Mouse (Mus musculus): ENCODE measurements around the gene Adh6a. TPM values are rescaled to one million over a fixed set of nuclear protein-coding genes. Genes with fewer than 3 reads are reported as not detected.
"Not testable (repeated sequence)": the region's sequence is repeated elsewhere in the genome, so short reads cannot be mapped to it uniquely, and the experiment has no call there.

Adh6a gene
- polyA plus RNA-seq, 1 experiment from 2014 or later, result not detected

DNA sequence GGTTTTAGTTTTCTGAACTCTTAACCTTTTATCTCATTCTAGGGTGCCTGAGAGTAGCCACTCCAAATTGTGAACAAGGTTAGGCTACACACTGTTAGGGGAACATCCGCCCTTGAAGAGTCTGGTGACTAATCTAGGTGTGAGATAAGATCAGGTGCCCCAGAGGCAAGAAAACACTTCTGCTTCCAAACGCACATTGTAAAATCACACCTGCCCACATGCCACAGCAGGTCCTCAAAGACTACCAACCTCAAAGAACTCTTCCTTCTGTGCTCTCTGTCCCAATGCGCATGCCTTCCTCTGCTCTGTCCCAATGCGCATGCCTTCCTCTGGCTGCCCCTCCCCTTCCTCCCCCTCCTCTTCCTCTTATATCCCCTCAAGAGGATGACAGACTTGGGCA, 21.2 kb downstream of the Adh6a start:
- H3K27ac ChIP-seq, result no peak overlapping the region
- H3K4me3 ChIP-seq, result no peak overlapping the region
- 58% methylated on average over 4 of the region's 4 CpGs for WGBS
- H3K9me3 ChIP-seq, result no peaks in the 10 kb centered on the region
- no peak overlapping the region for H3K4me2 ChIP-seq (replicated peaks)
- ATAC-seq (ENCODE audit: low FRiP score, low read depth), result no peak
- no peak overlapping the region for H3K9ac ChIP-seq
- H3K4me1 ChIP-seq, result no peaks in the 10 kb centered on the region
- H3K27me3 ChIP-seq, result no peaks in the 10 kb centered on the region
- no peaks in the 10 kb centered on the region for H3K36me3 ChIP-seq

DNA sequence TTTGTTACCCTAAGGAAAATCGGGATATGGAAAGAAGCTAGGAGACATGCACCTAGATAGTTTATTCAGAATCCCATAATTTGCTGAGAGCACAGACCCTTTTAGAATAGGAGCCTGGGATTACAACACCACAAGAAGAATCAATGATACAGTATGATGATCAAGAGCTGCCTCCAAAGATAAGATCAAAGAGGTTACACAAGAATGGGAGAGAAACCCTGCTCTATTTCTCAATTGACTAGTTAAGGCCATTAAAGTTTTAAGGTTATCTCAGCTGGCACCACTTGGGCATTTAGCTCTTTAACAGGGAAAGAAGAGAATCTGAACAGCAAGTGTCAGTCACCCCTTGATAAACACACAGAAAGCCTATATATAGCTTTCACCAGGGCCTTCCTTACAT, 22.5 kb downstream of the Adh6a start:
- no peak overlapping the region for H3K4me2 ChIP-seq (replicated peaks)
- no peaks in the 10 kb centered on the region for H3K27me3 ChIP-seq
- no peak overlapping the region for H3K27ac ChIP-seq
- H3K9me3 ChIP-seq, result no peaks in the 10 kb centered on the region
- no peaks in the 10 kb centered on the region for H3K4me1 ChIP-seq
- H3K36me3 ChIP-seq, result no peaks in the 10 kb centered on the region
- WGBS, result 97% methylated on average over 1 of the region's 1 CpGs
- ATAC-seq (ENCODE audit: low FRiP score, low read depth), result no peak
- H3K4me3 ChIP-seq, result no peak overlapping the region
- no peak overlapping the region for H3K9ac ChIP-seq

DNA sequence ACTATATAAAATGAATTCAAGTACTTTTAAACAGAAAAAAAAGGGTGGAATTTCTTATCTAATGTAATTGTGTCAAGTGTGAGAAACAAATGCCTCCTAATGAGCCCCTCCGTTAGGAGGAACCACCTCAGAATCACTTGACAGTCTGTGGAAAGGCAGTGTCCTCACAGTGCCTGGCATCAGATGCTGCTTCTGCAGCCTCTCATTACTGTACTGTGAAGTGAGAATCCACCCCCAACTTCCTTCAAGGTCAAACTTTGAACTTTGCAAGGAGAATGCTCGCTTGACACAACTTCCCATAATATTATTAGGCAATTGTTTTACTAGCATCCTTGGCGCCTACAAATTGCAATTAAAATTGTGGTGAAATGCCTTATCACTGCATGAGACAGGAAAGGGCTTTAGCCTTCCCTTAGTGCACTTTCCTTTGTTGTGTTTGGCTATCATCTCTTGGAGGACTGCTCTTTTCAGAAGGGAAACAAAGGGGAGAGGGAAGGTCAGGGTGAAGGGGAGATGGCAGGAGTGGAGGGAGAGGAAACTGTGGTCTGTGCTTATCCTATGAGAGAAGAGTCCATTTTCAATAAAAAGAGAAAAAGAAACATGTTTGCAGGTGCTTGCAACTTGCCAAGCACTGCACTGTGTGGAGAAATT, 23.1 kb downstream of the Adh6a start:
- 54% methylated on average over 3 of the region's 3 CpGs for WGBS
- Histone ChIP-seq H3K4me2 (replicated peaks) (no peak overlapping the region), H3K4me3 (no peak overlapping the region), H3K27me3 (no peaks in the 10 kb centered on the region), H3K9ac (no peak overlapping the region), H3K27ac (no peak overlapping the region), H3K36me3 (no peaks in the 10 kb centered on the region), H3K4me1 (no peaks in the 10 kb centered on the region), H3K9me3 (no peaks in the 10 kb centered on the region)
- no peak for ATAC-seq (ENCODE audit: low FRiP score, low read depth)

DNA sequence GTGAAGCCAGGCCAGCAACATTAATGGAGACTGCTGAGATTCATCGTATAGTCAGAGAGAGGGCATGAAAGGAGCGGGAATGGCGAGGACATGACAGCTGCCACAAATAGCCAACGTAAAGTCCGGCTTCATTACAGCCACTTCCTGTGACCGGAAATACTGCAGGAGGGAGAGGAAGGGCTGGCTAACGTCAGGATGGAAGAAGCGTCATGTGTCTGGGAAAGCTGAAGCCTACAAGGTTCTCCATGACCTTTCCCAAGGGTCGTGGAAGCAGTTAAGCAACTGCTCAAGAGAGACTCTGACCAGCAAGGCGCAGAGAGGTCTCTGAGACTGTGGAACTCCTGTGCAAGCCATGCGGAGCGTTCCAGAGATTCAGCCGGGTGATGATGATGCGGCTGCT, 28.4 kb downstream of the Adh6a start, which contains the start of gene Adh6b:
Adh6b (plus strand) TSS at position 305 of the 400 bp plus-strand sequence.
- no peaks in the 10 kb centered on the region for H3K9me3 ChIP-seq
- no peak within 1 kb of the TSS for H3K4me3 ChIP-seq
- H3K36me3 ChIP-seq, result no peaks in the 10 kb centered on the region
- no peaks in the 10 kb centered on the region for H3K27me3 ChIP-seq
- H3K9ac ChIP-seq, result no peak within 1 kb of the TSS
- 71% methylated on average over 14 of the region's 14 CpGs for WGBS
- H3K27ac ChIP-seq, result no peak within 1 kb of the TSS
- no peak within 1 kb of the TSS for H3K4me2 ChIP-seq (replicated peaks)
- ATAC-seq (ENCODE audit: low FRiP score, low read depth), result no peak
- no peaks in the 10 kb centered on the region for H3K4me1 ChIP-seq

DNA sequence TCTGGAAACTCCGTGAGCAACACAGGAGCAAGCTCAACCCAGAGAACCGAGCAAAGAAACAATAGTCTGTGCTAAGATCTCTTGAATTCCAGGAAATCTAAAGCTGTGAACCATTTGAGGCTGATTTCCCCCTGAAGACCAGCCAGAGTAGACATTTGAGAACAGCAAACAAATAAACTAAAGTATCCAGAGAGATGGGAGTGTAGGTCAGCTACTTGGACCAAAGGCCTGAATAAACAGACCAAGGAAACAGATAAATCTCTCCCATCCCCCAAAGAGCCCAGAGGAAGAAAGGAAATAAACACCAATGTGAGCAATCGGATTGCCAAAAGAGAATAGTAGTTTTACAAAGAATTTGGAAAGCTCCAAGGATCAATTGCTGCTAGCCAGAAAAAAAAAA, 34.0 kb downstream of the Adh6a start:
- no peak for ATAC-seq (ENCODE audit: low FRiP score, low read depth)
- 55% methylated on average over 3 of the region's 3 CpGs for WGBS
- Histone ChIP-seq H3K4me3 (no peak overlapping the region), H3K36me3 (no peaks in the 10 kb centered on the region), H3K4me1 (no peaks in the 10 kb centered on the region), H3K27me3 (no peaks in the 10 kb centered on the region), H3K27ac (no peak overlapping the region), H3K9me3 (no peaks in the 10 kb centered on the region), H3K4me2 (replicated peaks) (no peak overlapping the region), H3K9ac (no peak overlapping the region)

DNA sequence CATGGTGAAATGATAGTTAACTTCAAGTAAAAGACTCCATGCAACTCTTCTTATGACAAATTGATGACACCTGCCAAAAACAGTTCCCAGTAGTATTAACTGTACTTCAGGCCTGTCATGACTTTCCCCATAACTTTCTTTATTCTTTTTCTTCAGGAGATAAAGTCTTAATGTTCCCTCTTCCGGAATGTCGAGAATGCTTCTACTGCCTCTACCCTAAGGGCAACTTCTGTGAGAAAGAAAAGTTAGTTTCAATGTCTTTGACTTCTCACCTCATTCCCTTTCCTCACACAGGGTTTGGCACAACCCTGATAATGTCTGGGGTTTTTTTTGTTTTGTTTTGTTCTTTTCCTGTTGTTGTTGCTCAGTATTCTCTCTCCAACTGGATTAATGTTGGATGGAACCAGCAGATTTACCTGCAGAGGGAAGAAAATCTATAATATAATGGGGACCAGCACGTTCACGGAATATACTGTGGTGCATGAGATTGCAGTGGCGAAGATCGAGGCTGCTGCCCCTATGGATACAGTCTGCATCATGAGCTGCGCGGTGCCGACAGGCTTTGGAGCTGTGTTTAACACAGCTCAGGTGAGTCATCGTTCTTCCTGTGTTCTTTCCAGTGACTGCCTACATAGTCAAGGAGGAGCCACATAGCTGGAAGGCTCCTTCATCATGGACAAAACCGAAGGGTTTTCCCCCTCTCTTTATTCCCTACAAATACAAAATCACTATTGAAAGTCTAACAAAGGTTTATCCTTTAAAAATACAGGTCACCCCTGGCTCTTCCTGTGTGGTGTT, 39.1 kb downstream of the Adh6a start:
- no peak overlapping the region for H3K4me3 ChIP-seq
- H3K4me1 ChIP-seq, result no peaks in the 10 kb centered on the region
- no peaks in the 10 kb centered on the region for H3K9me3 ChIP-seq
- no peak overlapping the region for H3K9ac ChIP-seq
- no peaks in the 10 kb centered on the region for H3K36me3 ChIP-seq
- 90% methylated on average over 11 of the region's 11 CpGs for WGBS
- no peak overlapping the region for H3K27ac ChIP-seq
- H3K4me2 ChIP-seq (replicated peaks), result no peak overlapping the region
- no peak for ATAC-seq (ENCODE audit: low FRiP score, low read depth)
- no peaks in the 10 kb centered on the region for H3K27me3 ChIP-seq

DNA sequence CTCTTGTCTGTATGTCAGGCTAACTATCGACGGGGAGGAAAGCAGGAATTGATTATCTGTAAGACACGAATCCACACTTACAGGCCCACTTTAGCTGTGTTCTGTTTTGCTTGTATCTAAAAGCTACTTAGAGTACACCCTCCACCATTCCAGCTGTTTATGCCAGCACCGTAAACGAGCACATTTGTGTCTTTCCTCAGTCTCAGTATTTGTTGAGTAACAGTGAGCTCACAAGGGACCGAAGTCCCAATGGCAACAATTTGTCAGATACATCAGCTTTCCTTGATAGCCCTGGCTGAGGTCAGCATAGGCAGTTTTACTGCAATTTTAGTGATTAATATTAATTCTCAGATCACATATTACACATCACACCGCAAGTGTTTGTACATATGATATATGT, 45.8 kb downstream of the Adh6a start:
- Histone ChIP-seq H3K9me3 (no peaks in the 10 kb centered on the region), H3K27me3 (no peaks in the 10 kb centered on the region), H3K4me2 (replicated peaks) (no peak overlapping the region), H3K4me1 (no peaks in the 10 kb centered on the region), H3K9ac (no peak overlapping the region), H3K4me3 (no peak overlapping the region), H3K27ac (no peak overlapping the region), H3K36me3 (no peaks in the 10 kb centered on the region)
- WGBS, result 77% methylated on average over 7 of the region's 7 CpGs
- no peak for ATAC-seq (ENCODE audit: low FRiP score, low read depth)

DNA sequence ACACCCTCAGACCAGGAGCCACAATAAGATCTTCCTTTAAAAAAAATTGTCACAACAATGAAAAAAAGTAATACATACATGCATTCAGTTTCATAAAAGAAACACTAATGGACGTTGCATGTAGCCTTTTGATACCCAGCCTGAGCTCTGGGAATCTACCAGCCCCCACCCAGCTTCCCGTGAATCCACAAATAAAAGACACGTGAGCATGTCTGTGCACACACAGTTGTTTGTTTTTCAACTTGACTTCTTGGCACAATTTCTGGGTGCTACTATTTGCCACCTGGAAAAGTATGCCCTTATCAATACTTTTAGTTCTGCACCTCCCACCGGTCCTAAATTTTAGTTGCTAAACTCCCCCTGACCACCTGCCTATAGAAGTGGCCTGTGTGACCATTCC, 47.6 kb downstream of the Adh6a start:
- H3K27ac ChIP-seq, result no peak overlapping the region
- H3K4me3 ChIP-seq, result no peak overlapping the region
- no peaks in the 10 kb centered on the region for H3K27me3 ChIP-seq
- no peaks in the 10 kb centered on the region for H3K9me3 ChIP-seq
- ATAC-seq (ENCODE audit: low FRiP score, low read depth), result no peak
- H3K36me3 ChIP-seq, result no peaks in the 10 kb centered on the region
- no peak overlapping the region for H3K4me2 ChIP-seq (replicated peaks)
- H3K4me1 ChIP-seq, result no peaks in the 10 kb centered on the region
- no peak overlapping the region for H3K9ac ChIP-seq
- 85% methylated on average over 4 of the region's 4 CpGs for WGBS

DNA sequence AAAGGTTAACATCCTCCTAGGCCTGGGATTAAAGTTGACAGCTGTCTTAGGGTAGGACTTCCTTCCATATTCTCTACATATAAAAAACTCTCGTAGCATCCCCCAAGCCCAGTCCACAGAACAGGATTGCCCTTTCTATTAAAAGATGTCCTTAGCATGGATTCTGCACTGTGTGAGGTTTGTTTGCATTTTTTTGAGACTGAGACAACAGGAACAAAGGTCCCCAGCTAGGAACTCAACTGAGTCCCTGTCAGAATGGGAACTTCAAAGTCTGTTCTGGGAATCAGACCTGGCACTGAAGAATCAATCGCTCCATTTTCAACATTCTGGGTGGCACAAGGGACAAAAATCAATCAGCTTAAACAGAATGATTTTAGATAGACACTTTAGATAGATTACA, 49.8 kb downstream of the Adh6a start:
- Histone ChIP-seq H3K36me3 (no peaks in the 10 kb centered on the region), H3K27ac (no peak overlapping the region), H3K4me3 (no peak overlapping the region), H3K9ac (no peak overlapping the region), H3K27me3 (no peaks in the 10 kb centered on the region), H3K4me2 (replicated peaks) (no peak overlapping the region), H3K4me1 (no peaks in the 10 kb centered on the region), H3K9me3 (no peaks in the 10 kb centered on the region)
- ATAC-seq (ENCODE audit: low FRiP score, low read depth), result no peak
- WGBS, result 82% methylated on average over 2 of the region's 2 CpGs

DNA sequence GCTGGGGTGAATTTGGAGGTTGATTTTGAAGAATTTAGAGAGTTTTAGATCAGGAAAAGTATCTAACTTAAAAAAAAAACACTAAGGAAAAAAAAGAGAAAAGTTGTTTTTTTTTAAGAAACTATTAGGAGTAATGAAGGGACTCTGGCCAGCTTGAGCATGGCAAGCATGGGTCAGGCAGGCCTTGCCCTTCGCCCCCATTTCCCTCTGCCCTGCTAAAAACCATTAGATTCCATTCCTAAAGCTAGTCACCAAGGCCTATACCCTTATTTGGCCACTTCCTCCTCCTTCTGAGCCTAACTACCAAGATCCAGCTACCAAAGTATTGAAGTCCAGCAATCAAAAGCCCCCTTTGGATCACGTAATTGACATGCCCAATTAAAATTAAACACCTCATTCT, 53.1 kb downstream of the Adh6a start:
- 73% methylated on average over 2 of the region's 2 CpGs for WGBS
- no peaks in the 10 kb centered on the region for H3K9me3 ChIP-seq
- no peak for ATAC-seq (ENCODE audit: low FRiP score, low read depth)
- no peaks in the 10 kb centered on the region for H3K27me3 ChIP-seq
- H3K9ac ChIP-seq, result no peak overlapping the region
- no peak overlapping the region for H3K4me3 ChIP-seq
- H3K36me3 ChIP-seq, result no peaks in the 10 kb centered on the region
- no peaks in the 10 kb centered on the region for H3K4me1 ChIP-seq
- no peak overlapping the region for H3K4me2 ChIP-seq (replicated peaks)
- no peak overlapping the region for H3K27ac ChIP-seq

DNA sequence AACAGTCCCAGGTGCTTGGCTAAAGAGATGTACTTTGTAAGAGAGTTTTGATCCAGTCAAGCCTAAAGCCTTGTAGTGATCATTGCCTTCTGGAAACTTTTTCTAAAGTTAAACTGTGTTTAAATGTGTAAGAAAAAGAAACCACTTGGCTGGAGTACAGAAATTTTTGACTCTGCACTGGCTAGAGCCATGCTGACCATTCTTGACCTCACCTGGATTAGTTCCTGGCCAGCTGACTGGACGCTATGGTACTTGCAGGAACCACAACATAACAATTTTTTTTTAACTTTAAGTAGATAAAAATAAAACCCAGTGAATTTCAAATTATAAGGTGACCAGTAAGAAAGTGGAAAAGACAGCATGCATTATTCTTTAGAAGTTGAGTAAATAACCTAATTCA, 56.5 kb downstream of the Adh6a start:
- ATAC-seq (ENCODE audit: low FRiP score, low read depth), result no peak
- no peaks in the 10 kb centered on the region for H3K27me3 ChIP-seq
- H3K9ac ChIP-seq, result no peak overlapping the region
- H3K36me3 ChIP-seq, result no peaks in the 10 kb centered on the region
- no peaks in the 10 kb centered on the region for H3K9me3 ChIP-seq
- H3K4me2 ChIP-seq (replicated peaks), result no peak overlapping the region
- no peak overlapping the region for H3K27ac ChIP-seq
- no peaks in the 10 kb centered on the region for H3K4me1 ChIP-seq
- no peak overlapping the region for H3K4me3 ChIP-seq
- 77% methylated on average over 1 of the region's 1 CpGs for WGBS

DNA sequence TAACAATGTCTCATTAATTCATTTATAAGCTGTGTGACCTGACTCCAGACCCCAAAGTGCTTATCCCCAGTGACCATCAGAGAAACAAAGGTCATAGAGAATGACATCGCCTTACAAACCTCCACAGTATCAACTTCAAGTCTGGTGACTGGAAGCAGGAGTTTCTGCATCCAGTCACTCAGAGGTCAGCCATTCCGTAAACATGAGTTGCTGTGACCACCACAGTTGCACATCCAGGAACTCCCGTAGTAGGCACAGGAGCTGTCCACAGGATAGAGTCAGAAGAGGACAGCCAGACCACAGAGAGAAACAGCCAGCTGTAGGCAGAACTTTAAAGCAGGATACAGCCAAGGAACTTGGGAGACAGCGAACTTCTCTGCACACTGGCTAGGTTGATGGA, 57.2 kb downstream of the Adh6a start:
- not testable (repeated sequence) for H3K4me1 ChIP-seq; ATAC-seq (ENCODE audit: low FRiP score, low read depth); H3K27me3 ChIP-seq; H3K27ac ChIP-seq; H3K36me3 ChIP-seq; H3K9ac ChIP-seq; H3K4me3 ChIP-seq; H3K4me2 ChIP-seq (replicated peaks); H3K9me3 ChIP-seq
- WGBS, result 61% methylated on average over 4 of the region's 4 CpGs

DNA sequence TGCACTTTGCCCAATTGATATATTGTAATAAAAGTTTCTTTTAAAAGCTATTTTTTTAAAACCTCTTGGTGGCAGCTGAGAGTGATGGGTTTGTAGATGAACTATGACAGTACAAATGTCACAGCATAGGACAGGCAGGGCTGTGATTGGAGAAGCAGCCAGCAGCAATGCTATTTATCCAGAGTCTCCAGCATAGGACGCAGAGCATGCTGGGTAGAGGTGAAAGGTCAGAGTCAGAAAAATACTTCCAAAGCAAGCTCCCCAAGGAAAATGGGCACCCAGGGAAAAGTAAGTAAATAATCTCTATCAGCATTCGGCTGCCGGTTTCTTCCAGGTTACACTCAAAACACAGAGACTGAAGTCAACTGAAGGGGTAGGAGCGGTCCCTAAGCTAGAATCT, 60.8 kb downstream of the Adh6a start:
- Histone ChIP-seq H3K27me3 (no peaks in the 10 kb centered on the region), H3K4me1 (no peaks in the 10 kb centered on the region), H3K9me3 (no peaks in the 10 kb centered on the region), H3K4me3 (no peak overlapping the region), H3K27ac (no peak overlapping the region), H3K4me2 (replicated peaks) (no peak overlapping the region), H3K9ac (no peak overlapping the region), H3K36me3 (no peaks in the 10 kb centered on the region)
- ATAC-seq (ENCODE audit: low FRiP score, low read depth), result no peak
- WGBS, result 77% methylated on average over 4 of the region's 4 CpGs

Measured in limb, embryonic 13.5 days (tissue).